Mouse (Mus musculus) brain, embryonic 14.5 days (tissue): ENCODE results near the gene Smarcad1.

ENCODE experiments used
- CTCF ChIP-seq: fragments of 200-500 bp; IDR thresholded peaks from 2 replicates; pipeline ENCODE4 v1.5.1; 2012; ENCODE audit warnings: inconsistent platforms, mild to moderate bottlenecking, moderate library complexity, borderline replicate concordance; ENCODE audit not compliant: insufficient read depth, insufficient read length; ENCODE audit errors: extremely low read depth
- POLR2A ChIP-seq: fragments of 200-500 bp; IDR thresholded peaks from 2 replicates; pipeline ENCODE4 v1.6.1; 2012; ENCODE audit warnings: mild to moderate bottlenecking, inconsistent platforms, borderline replicate concordance; ENCODE audit not compliant: poor library complexity, insufficient read depth, insufficient read length, severe bottlenecking; ENCODE audit errors: extremely low read depth

GRCm38 (mm10) chr6:65150703-65151102 lies 108.3 kb downstream of the Smarcad1 start:
- no peak for TF ChIP-seq POLR2A
- no peak for TF ChIP-seq CTCF
